Mouse (Mus musculus): ENCODE results near the gene Cabin1.

GRCm38 (mm10) chr10:75679204-75679603, 84.9 kb downstream of the Cabin1 start:
- TF ChIP-seq GATA1 (IDR thresholded peaks at IDR 0.05; ENCODE audit: low read length) = no peak
- no peak for TF ChIP-seq TAL1 (IDR thresholded peaks at IDR 0.05; ENCODE audit: low read length)

All from erythroblast, embryonic 14.5 days (primary cell).